Mouse (Mus musculus): ENCODE data around the gene Gm13539. TPM values are rescaled to one million over a fixed set of nuclear protein-coding genes. Genes with fewer than 3 reads are reported as not detected.

Gm13539 gene
- polyA plus RNA-seq, 1 experiment from 2014 or later = 0.95 TPM

DNA sequence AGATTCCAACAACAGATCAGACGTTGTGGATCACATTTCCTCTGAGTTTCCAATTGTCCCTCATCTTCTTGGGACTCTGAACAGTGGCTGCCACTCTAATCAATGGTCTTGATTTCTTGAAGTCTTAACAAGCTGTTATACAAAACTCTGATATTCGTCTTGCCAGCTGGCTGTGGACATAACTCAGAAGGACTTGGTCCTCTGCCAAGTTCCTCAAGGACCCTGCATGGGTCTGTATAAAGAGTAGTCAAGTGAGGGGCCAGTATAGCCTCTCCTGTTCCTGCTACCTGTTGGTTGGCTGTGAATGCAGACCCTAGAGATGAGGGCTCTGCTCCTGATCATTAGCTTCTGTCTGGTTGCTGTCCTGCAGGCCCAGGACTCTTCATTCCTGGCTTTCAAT lies 16.8 kb upstream of the Gm13539 start, which contains the start of gene Lcn3:
Lcn3 (plus strand) TSS at position 301 of the 400 bp plus-strand sequence.
- Histone ChIP-seq H3K9me3 (ENCODE audit: low read length) (no peaks in the 10 kb centered on the region), H3K4me2 (replicated peaks; ENCODE audit: low read depth, low read length) (no peak within 1 kb of the TSS), H3K4me3 (ENCODE audit: low read depth, low read length) (no peak within 1 kb of the TSS), H3K9ac (replicated peaks; ENCODE audit: low read depth) (no peak within 1 kb of the TSS), H3K4me1 (ENCODE audit: insufficient read depth, low read depth, low read length) (no peaks in the 10 kb centered on the region), H3K27me3 (replicated peaks; ENCODE audit: insufficient read depth, low read length) (no peaks in the 10 kb centered on the region), H3K27ac (ENCODE audit: low read length) (no peak within 1 kb of the TSS), H3K36me3 (ENCODE audit: insufficient read depth, low read length) (no peaks in the 10 kb centered on the region)
- no peak for ATAC-seq
- DNase-seq (ENCODE audit: low spot score) = no peak
- 14% methylated on average over 2 of the region's 2 CpGs for WGBS
- TF ChIP-seq CTCF (IDR thresholded peaks at IDR 0.05) = no peak
- TF ChIP-seq EP300 (IDR thresholded peaks at IDR 0.05) = no peak

DNA sequence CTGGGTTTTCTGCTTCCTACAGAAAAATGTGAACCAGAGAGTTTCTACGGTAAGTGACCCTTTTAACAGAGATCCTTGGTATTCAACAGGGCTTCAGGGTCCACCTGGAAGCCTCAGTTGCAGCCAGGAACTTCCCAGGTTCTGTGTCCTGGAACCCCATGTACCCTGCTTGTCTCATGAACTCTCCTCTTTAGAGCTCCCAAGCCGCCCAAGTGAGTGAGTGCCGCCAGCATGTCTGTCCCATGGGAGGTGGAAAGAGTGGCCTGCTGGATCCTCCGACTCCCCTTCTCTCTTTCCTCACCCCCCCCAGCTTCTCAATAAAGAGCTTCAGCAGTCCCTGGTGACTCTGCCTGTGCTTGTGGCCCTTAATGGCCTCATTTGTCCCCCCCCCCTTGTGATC lies 14.3 kb upstream of the Gm13539 start:
- Histone ChIP-seq H3K4me3 (ENCODE audit: low read depth, low read length) (no peak overlapping the region), H3K27me3 (replicated peaks; ENCODE audit: insufficient read depth, low read length) (no peaks in the 10 kb centered on the region), H3K4me2 (replicated peaks; ENCODE audit: low read depth, low read length) (no peak overlapping the region), H3K27ac (ENCODE audit: low read length) (no peak overlapping the region), H3K9ac (replicated peaks; ENCODE audit: low read depth) (no peak overlapping the region), H3K36me3 (ENCODE audit: insufficient read depth, low read length) (no peaks in the 10 kb centered on the region), H3K9me3 (ENCODE audit: low read length) (no peaks in the 10 kb centered on the region), H3K4me1 (ENCODE audit: insufficient read depth, low read depth, low read length) (no peaks in the 10 kb centered on the region)
- DNase-seq (ENCODE audit: low spot score) = no peak
- no peak for ATAC-seq
- no peak for TF ChIP-seq EP300 (IDR thresholded peaks at IDR 0.05)
- no peak for TF ChIP-seq CTCF (IDR thresholded peaks at IDR 0.05)
- WGBS = 74% methylated on average over 4 of the region's 4 CpGs

DNA sequence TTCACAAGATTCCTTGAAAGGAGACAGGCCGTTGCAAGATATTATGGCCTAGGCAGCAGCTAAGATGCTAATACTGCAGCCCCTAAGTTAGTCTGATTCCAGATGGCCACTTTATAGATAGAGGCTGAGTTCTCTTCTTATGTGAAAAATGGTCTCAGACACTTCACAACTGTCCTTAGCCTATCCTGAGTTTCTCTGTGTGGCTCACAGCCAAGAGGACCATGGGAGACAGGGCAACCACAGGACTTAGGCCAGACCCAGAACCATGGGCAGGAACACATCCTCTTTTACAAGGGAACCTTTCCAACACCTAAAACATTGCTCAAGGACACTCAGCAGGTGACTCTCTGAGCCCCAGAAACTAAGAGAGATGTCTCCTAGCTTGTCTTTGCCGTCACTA lies 8.6 kb upstream of the Gm13539 start:
- H3K9me3 ChIP-seq (ENCODE audit: low read length) = no peaks in the 10 kb centered on the region
- ATAC-seq (no peak), DNase-seq (ENCODE audit: low spot score) (no peak)
- no peak for TF ChIP-seq CTCF (IDR thresholded peaks at IDR 0.05)
- no peak for TF ChIP-seq EP300 (IDR thresholded peaks at IDR 0.05)
- H3K27me3 ChIP-seq (replicated peaks; ENCODE audit: insufficient read depth, low read length) = no peaks in the 10 kb centered on the region
- no peak overlapping the region for H3K9ac ChIP-seq (replicated peaks; ENCODE audit: low read depth)
- no peaks in the 10 kb centered on the region for H3K4me1 ChIP-seq (ENCODE audit: insufficient read depth, low read depth, low read length)
- no peak overlapping the region for H3K4me2 ChIP-seq (replicated peaks; ENCODE audit: low read depth, low read length)
- WGBS = 78% methylated on average over 2 of the region's 2 CpGs
- no peaks in the 10 kb centered on the region for H3K36me3 ChIP-seq (ENCODE audit: insufficient read depth, low read length)
- H3K4me3 ChIP-seq (ENCODE audit: low read depth, low read length) = no peak overlapping the region
- no peak overlapping the region for H3K27ac ChIP-seq (ENCODE audit: low read length)

DNA sequence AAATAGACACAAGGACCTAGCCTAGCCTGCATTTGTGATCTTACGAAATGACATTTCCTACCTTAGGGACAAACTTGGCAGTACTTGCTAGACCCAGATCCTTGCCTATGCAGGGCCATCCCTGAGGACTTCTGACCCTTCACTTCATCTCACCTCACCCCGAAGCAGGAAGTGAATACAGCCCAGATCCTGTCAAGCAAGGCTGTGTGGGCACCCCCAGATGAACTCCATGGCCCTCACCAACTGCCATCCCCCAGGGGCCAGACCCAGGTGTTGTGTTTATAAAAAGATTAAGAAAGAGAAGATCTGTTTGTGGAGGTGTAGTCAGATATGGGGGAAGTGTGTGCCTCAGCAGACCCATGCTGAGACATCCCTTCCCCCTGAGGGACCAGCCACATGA lies 7.4 kb upstream of the Gm13539 start:
- H3K4me3 ChIP-seq (ENCODE audit: low read depth, low read length) = no peak overlapping the region
- TF ChIP-seq EP300 (IDR thresholded peaks at IDR 0.05) (no peak), CTCF (IDR thresholded peaks at IDR 0.05) (no peak)
- H3K4me2 ChIP-seq (replicated peaks; ENCODE audit: low read depth, low read length) = no peak overlapping the region
- H3K9me3 ChIP-seq (ENCODE audit: low read length) = no peaks in the 10 kb centered on the region
- WGBS = 71% methylated on average over 2 of the region's 2 CpGs
- no peaks in the 10 kb centered on the region for H3K27me3 ChIP-seq (replicated peaks; ENCODE audit: insufficient read depth, low read length)
- no peak for DNase-seq (ENCODE audit: low spot score)
- no peak overlapping the region for H3K9ac ChIP-seq (replicated peaks; ENCODE audit: low read depth)
- no peaks in the 10 kb centered on the region for H3K4me1 ChIP-seq (ENCODE audit: insufficient read depth, low read depth, low read length)
- H3K36me3 ChIP-seq (ENCODE audit: insufficient read depth, low read length) = no peaks in the 10 kb centered on the region
- no peak overlapping the region for H3K27ac ChIP-seq (ENCODE audit: low read length)
- no peak for ATAC-seq

DNA sequence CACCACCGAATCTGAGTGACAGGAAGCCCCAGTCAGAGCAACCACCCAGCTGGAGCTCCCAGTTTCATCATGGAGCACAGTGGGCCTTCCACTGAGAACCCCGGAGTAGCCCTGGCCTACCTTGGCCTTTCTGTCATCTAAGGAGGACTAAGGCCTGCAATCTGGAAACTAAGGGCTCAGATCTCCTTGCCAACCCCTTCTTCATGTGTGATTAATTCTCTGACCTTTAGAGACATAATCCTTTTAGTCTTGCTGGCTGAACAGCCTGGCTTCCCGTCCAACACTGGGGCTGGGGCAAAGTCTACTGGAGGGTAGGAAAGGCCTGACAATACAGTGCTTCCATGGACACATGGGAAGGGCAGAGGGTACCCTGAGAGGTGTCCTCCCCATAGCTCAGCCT lies 6.1 kb upstream of the Gm13539 start:
- no peaks in the 10 kb centered on the region for H3K4me1 ChIP-seq (ENCODE audit: insufficient read depth, low read depth, low read length)
- no peak overlapping the region for H3K4me2 ChIP-seq (replicated peaks; ENCODE audit: low read depth, low read length)
- H3K9ac ChIP-seq (replicated peaks; ENCODE audit: low read depth) = no peak overlapping the region
- DNase-seq (ENCODE audit: low spot score) (no peak), ATAC-seq (no peak)
- H3K4me3 ChIP-seq (ENCODE audit: low read depth, low read length) = no peak overlapping the region
- TF ChIP-seq CTCF (IDR thresholded peaks at IDR 0.05) = no peak
- no peak for TF ChIP-seq EP300 (IDR thresholded peaks at IDR 0.05)
- no peak overlapping the region for H3K27ac ChIP-seq (ENCODE audit: low read length)
- no peaks in the 10 kb centered on the region for H3K27me3 ChIP-seq (replicated peaks; ENCODE audit: insufficient read depth, low read length)
- H3K9me3 ChIP-seq (ENCODE audit: low read length) = no peaks in the 10 kb centered on the region
- 66% methylated on average over 3 of the region's 3 CpGs for WGBS
- no peaks in the 10 kb centered on the region for H3K36me3 ChIP-seq (ENCODE audit: insufficient read depth, low read length)

DNA sequence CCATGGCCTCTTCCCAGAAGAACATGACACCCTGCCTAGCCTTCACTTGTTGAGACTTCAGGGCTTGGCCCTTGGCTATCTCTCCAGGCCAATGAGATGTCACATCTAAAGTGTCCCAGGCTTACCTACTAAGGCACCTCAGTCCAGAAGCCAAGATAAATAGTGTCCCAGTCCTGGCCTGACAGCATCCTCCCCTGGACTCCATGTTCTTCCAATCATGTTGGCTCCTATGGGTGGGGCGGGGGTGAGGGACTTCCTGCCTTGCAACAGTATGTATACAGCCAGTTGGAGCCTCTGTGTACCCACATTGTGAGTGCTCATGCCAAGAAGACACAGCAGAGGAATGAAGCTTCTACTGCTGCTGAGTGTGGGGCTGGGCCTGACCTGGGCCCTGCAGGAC lies 5.3 kb upstream of the Gm13539 start, which contains the start of gene Lcn11:
Lcn11 (plus strand) TSS at position 301 of the 400 bp plus-strand sequence.
- ATAC-seq (no peak), DNase-seq (ENCODE audit: low spot score) (no peak)
- WGBS = 83% methylated on average over 1 of the region's 1 CpGs
- no peaks in the 10 kb centered on the region for H3K36me3 ChIP-seq (ENCODE audit: insufficient read depth, low read length)
- H3K9ac ChIP-seq (replicated peaks; ENCODE audit: low read depth) = no peak within 1 kb of the TSS
- H3K4me2 ChIP-seq (replicated peaks; ENCODE audit: low read depth, low read length) = no peak within 1 kb of the TSS
- H3K4me1 ChIP-seq (ENCODE audit: insufficient read depth, low read depth, low read length) = no peaks in the 10 kb centered on the region
- H3K27ac ChIP-seq (ENCODE audit: low read length) = no peak within 1 kb of the TSS
- H3K4me3 ChIP-seq (ENCODE audit: low read depth, low read length) = no peak within 1 kb of the TSS
- TF ChIP-seq EP300 (IDR thresholded peaks at IDR 0.05) (no peak), CTCF (IDR thresholded peaks at IDR 0.05) (no peak)
- H3K9me3 ChIP-seq (ENCODE audit: low read length) = no peaks in the 10 kb centered on the region
- no peaks in the 10 kb centered on the region for H3K27me3 ChIP-seq (replicated peaks; ENCODE audit: insufficient read depth, low read length)

DNA sequence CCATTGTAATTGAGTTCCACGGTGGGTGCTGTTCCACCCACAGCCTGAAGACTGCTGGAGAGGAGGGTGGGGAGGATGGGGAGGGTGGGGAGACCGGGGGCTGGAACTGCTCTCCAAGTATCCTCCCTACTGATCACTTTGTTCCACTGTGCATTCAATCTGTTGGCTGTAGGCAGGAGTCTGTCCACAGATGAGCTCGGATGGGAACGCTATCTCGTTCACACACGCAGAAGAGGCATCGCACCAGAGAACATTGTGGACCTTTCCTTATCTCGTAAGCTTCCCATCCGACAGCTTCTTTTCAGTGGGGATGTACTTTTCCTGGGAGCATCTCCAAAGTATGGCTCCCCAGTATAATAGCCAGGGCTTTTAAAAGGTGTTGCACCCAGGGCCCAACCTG lies 3.0 kb upstream of the Gm13539 start:
- H3K4me3 ChIP-seq (ENCODE audit: low read depth, low read length) = no peak overlapping the region
- no peaks in the 10 kb centered on the region for H3K27me3 ChIP-seq (replicated peaks; ENCODE audit: insufficient read depth, low read length)
- no peak overlapping the region for H3K27ac ChIP-seq (ENCODE audit: low read length)
- TF ChIP-seq EP300 (IDR thresholded peaks at IDR 0.05) (no peak), CTCF (IDR thresholded peaks at IDR 0.05) (no peak)
- H3K36me3 ChIP-seq (ENCODE audit: insufficient read depth, low read length) = no peaks in the 10 kb centered on the region
- ATAC-seq (no peak), DNase-seq (ENCODE audit: low spot score) (no peak)
- H3K9ac ChIP-seq (replicated peaks; ENCODE audit: low read depth) = no peak overlapping the region
- WGBS = 83% methylated on average over 9 of the region's 9 CpGs
- no peaks in the 10 kb centered on the region for H3K4me1 ChIP-seq (ENCODE audit: insufficient read depth, low read depth, low read length)
- no peaks in the 10 kb centered on the region for H3K9me3 ChIP-seq (ENCODE audit: low read length)
- H3K4me2 ChIP-seq (replicated peaks; ENCODE audit: low read depth, low read length) = no peak overlapping the region
